Mouse (Mus musculus) testis, adult 2 months (tissue): ENCODE data around the gene Nacc2.

ENCODE experiments used
- CTCF ChIP-seq: fragments of 200-500 bp; IDR thresholded peaks from 2 replicates; pipeline ENCODE4 v1.5.1; 2012; ENCODE audit warnings: low read depth, mild to moderate bottlenecking, inconsistent platforms, low read length, moderate library complexity; ENCODE audit not compliant: control insufficient read depth, insufficient read depth, insufficient replicate concordance
- POLR2A ChIP-seq: fragments of 200-500 bp; IDR thresholded peaks from 2 replicates; pipeline ENCODE4 v1.6.1; 2012; ENCODE audit warnings: low read depth, mild to moderate bottlenecking, inconsistent platforms, low read length, moderate library complexity; ENCODE audit not compliant: control insufficient read depth

DNA sequence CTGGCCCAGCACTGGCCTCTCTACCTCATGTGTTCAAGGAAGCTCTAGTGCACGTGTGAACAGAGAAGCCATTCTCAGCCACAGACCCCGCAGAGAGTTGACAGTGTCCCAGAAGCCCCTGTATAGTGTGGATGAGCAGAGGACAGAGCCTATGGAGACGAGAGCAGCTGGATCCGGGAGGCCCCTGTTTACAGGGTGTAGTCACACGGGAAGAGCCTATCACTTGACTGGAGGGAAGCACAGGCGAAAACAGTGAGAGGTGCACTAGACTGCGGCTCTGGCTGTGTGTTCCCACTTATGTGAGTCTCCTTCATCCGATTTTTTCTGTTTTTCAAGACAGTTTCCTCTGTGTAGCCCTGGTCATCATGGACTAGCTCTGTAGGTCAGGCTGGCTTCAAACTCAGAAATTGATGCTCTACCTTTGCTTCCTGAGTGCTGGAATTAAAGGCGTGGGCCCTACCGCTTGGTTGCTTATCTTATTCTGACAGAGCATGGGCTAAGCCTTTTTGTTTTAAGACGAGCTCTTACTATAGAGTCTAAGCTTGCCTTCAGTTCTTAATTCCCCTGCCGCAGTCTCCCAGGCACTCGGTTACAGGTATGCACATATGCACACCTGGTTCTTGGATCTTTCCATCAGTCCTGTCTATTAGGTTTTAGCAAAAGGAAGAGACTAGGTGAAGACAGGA is 60.1 kb downstream of the Nacc2 start:
- TF ChIP-seq CTCF = no peak
- TF ChIP-seq POLR2A = no peak
